Mouse (Mus musculus): ENCODE results near the gene Metrnl.

DNA sequence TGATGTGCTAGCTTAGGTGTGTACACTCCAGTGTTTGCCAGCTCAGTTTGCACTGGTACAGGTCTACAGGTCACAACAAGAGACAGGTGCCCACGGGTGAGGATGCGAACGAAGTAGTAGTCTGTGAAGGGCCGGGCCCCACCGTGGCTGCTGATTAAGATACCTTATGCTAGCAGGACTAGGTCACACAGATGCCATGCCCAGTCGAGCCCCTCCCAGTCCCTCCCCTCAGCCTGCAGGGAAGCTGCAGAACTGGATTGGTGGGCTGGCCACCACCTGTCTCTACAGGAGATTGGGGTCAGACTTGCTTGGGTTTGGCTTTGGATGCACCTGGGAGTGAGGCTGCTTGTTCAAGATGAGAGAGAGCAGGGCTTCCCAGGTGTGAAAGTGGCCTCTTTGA is 16.4 kb downstream of the Metrnl start:
- TF ChIP-seq USF1 (IDR thresholded peaks at IDR 0.05; ENCODE audit: low read depth) (no peak), MYOD1 (IDR thresholded peaks at IDR 0.05; ENCODE audit: control insufficient read depth, insufficient read length, low read depth) (no peak), CTCF (IDR thresholded peaks at IDR 0.05; ENCODE audit: control insufficient read depth, insufficient read depth, insufficient read length) (no peak), CEBPB (IDR thresholded peaks at IDR 0.05; ENCODE audit: low read depth) (no peak), FOSL1 (IDR thresholded peaks at IDR 0.05; ENCODE audit: insufficient read depth, low read length, poor library complexity, severe bottlenecking) (no peak)

Measured in C2C12 (cell line).